Mouse (Mus musculus) central nervous system, embryonic 11.5 days (tissue): ENCODE data around the gene Pik3ca. TPM values are rescaled to one million over a fixed set of nuclear protein-coding genes. Genes with fewer than 3 reads are reported as not detected.

Source experiments
- polyA plus RNA-seq: library from polyadenylated mRNA; depleted of rRNA; stranded (reverse); fragments of >200 nt; gene quantifications from 2 replicates; pipeline ENCODE4 v1.2.3, GENCODE M21; 2012; rRNA removed

Gene Pik3ca
- polyA plus RNA-seq = 20.8 and 27.6 TPM in 2 replicates

DNA sequence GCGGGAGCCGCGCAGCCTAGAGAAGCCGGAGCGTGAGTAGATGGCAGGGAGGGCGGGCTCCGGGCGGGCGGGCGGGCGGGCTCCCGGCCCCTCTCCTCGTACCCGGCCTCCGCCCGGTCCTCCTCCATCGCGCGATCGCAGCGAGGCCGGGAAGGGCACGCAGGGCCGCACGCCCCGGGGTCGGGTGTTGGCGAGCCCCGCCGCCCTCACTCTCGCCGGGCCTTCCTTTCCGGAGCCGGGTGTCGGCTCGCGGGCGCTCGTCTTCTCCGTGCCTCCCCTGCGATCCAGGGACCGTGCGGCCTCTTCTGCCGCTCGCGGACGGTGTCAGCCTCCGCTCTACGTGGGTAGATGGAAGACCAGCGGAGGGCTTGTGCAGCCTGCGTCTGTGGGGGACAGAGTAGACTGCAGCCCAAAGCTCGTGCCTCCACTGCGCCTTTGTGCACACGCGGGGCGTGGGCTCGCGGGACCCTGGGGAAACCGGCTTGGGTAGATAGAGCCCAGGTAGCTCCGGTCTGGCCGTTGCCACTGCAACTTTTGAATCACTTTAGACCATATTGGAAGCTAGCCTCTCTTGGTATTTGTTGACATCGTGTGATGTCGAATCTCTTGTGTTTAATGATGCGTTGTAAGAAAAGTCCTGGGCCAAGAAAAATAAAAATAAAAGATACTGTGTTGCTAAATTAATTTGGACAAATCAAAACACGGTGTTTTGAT is at the start of gene Pik3ca:
Pik3ca (plus strand) TSS at position 211 of the 714 bp plus-strand sequence.

DNA sequence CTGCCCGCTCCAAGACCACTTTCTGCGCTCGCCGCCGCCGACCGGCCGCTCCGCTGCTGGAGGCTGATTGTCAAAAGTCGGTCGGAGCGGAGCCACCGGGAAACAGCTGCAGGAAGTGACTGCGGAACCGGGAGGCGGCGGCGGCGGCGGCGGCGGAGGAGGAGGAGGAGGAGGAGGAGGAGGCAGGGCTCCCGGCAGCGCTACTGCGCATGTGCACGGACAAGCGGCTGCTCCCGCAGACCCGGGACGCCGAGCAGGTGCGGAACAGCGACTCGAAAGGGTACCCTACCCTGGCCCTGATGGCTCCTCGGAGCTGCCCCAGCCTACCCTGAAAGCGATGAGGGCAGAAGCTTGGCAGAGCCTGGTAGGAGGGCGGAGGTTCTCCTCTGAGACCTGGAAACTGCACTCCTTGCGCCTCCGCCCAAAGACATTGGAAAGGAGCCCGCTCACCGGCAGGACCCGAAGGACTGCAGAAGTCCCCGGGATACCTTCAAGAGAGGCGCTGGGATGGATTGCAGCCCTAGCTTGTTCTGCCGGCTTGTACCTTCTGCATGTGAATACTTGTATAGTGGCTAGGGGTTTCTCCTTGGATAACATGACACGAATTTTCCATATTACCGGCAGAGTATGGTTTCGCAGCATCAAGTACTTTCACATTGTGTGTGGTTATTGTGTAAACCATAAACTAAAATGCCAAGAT is 31.8 kb upstream of the Pik3ca start, which contains the start of gene Zmat3:
Zmat3 (minus strand) TSS at position 469 of the 700 bp plus-strand sequence.

DNA sequence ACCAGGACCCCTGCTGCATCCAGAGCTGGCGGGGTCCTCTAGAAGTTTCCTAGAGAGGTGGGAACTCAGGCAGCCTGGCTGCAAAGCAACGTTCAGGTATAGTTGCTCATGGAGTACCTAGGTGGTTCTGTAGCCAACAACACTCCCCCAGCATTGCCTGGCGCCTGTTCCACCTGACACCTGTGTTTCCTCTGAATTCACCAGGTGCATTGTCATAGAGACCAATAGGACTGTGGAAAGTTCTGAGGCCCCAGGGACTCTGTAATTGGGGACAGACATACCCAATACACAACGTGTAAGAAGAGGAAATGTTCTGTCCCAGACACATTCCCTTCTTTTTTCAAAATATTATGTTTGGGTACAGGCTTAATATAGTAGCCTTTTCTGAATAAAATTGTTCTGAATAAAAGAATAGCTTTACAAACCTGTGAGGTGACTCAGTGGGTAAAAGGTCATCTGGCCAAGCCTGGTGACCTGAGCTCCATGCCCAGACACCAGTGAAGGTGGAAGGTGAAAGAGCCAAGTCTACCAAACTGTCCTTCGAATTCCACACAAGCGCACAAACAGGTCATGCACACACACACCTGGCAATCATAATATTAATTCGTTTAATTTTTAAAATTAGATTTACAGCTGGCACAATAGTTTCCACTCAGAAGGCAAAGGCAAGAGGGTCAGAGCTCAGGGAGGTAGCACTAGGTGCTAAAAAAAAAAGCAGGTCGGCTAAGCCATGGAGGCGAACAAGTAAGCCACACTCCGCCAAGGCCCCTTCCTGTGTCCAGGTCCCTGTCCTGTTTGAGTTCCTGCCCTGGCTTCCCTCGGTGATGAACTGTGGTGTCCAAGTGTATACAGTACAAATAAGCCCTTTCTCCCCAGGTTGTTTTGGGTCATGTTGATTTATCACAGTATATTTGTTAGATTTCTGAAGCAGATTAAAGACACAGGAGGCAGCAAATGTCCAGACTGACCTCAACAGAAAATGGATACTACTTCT is 94.9 kb downstream of the Pik3ca start, which contains the start of gene Kcnmb3:
Kcnmb3 (minus strand) TSS at position 135 of the 994 bp plus-strand sequence.

DNA sequence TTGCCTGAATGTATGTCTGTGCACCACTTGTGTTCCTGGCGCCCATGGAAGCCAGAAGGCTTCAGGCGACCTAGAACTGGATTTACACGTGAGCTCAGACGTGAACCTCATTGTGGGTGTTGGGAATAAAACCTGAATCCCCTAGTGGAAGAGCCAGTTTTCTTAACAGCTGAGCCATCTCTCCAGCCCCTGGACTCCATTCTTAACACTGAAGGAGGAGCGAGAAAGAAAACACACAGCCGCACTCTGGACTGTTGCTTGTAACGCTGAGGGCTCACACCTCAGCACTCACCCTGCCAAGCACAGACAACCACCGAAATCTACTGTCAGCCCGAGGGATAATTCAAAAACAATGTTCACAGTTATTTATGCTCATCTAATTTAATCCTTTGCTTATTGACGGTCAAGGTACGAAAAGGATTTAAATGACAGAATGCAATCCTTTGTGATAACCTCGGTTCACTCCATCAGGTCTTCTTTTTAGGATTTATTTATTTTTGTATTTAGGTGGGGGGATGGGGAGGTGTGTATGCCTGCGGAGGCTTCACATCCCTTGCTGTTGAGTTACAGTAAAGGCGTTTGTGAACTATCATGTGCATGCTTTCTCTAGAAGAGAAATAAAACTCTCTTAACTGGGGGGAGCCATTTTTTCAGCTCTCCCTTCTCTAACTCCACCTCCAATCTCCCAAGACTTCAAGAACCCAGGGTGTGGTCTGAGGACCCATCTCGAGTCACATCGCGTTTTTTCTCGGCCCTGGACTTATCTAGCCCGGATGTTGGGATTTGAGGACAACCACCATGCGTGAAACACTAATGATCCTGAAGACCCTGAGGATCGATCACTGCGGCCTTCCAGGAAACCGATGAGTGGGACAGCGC is 112.3 kb downstream of the Pik3ca start, which contains the start of gene Zfp639:
Zfp639 (plus strand) TSS at position 764 of the 879 bp plus-strand sequence.

Other genes starting within 250 kb of the Pik3ca start
- 13.8 and 15.8 TPM in 2 replicates for gene Zmat3, start 31.7 kb upstream of the Pik3ca start, polyA plus RNA-seq
- gene Kcnmb3, start 94.6 kb downstream of the Pik3ca start, polyA plus RNA-seq = not detected in 2 replicates
- 42.0 and 68.2 TPM in 2 replicates for gene Zfp639, start 112.6 kb downstream of the Pik3ca start, polyA plus RNA-seq
- 30.6 and 34.4 TPM in 2 replicates for gene Mfn1, start 131.8 kb downstream of the Pik3ca start, polyA plus RNA-seq
- gene Gnb4, start 218.9 kb downstream of the Pik3ca start, polyA plus RNA-seq = 40.4 and 42.9 TPM in 2 replicates